Mouse (Mus musculus) thymus, postnatal 4 days (tissue): ENCODE results near the gene Parp6.

Experiments
- DNase-seq: peaks from one replicate; pipeline ENCODE4 v3.0.0; 2021

Parp6 gene

GRCm38 (mm10) chr9:59616622-59617306, at the start of gene Parp6:
Parp6 (plus strand) TSS chr9:59617284.
- DNase-seq, result peak; percentile 100

- DNase-seq, result no peak
Measured at GRCm38 (mm10) chr9:59571852-59572251, 45.2 kb upstream of the Parp6 start.

- DNase-seq, result no peak
Measured at GRCm38 (mm10) chr9:59577401-59577800, 39.7 kb upstream of the Parp6 start.

- peak; percentile 89 for DNase-seq
Measured at GRCm38 (mm10) chr9:59577844-59578504, 39.1 kb upstream of the Parp6 start, which contains the start of gene Celf6. Celf6 (plus strand) TSS chr9:59577917.

- DNase-seq, result no peak
Measured at GRCm38 (mm10) chr9:59578505-59578867, 38.6 kb upstream of the Parp6 start.

- peak; percentile 76 for DNase-seq
Measured at GRCm38 (mm10) chr9:59584871-59585308, 32.2 kb upstream of the Parp6 start.

- no peak for DNase-seq
Measured at GRCm38 (mm10) chr9:59588252-59588651, 28.8 kb upstream of the Parp6 start.

GRCm38 (mm10) chr9:59588710-59589671, 28.1 kb upstream of the Parp6 start:
- no peak for DNase-seq

GRCm38 (mm10) chr9:59589703-59590439, 27.2 kb upstream of the Parp6 start:
- DNase-seq, result no peak

GRCm38 (mm10) chr9:59601661-59602060, 15.4 kb upstream of the Parp6 start:
- no peak for DNase-seq

- DNase-seq, result peak; percentile 22
Measured at GRCm38 (mm10) chr9:59605967-59606366, 11.1 kb upstream of the Parp6 start.

GRCm38 (mm10) chr9:59610950-59611349, 6.1 kb upstream of the Parp6 start:
- no peak for DNase-seq

GRCm38 (mm10) chr9:59615797-59616196, 1.3 kb upstream of the Parp6 start:
- DNase-seq, result no peak

GRCm38 (mm10) chr9:59617307-59617973, 356 bp downstream of the Parp6 start:
- no peak for DNase-seq

GRCm38 (mm10) chr9:59638372-59638771, 21.3 kb downstream of the Parp6 start:
- DNase-seq, result no peak

- no peak for DNase-seq
Measured at GRCm38 (mm10) chr9:59639936-59640335, 22.9 kb downstream of the Parp6 start.

GRCm38 (mm10) chr9:59641320-59641719, 24.2 kb downstream of the Parp6 start:
- no peak for DNase-seq

GRCm38 (mm10) chr9:59649911-59650310, 32.8 kb downstream of the Parp6 start:
- DNase-seq, result no peak

- DNase-seq, result no peak
Measured at GRCm38 (mm10) chr9:59653371-59653770, 36.3 kb downstream of the Parp6 start.

- no peak for DNase-seq
Measured at GRCm38 (mm10) chr9:59654450-59654983, 37.4 kb downstream of the Parp6 start.

- DNase-seq, result peak; percentile 95
Measured at GRCm38 (mm10) chr9:59655958-59656634, 39.0 kb downstream of the Parp6 start, which contains the start of gene Pkm. Pkm (plus strand) TSS chr9:59656368.
